Mouse (Mus musculus): ENCODE measurements around the gene Eml1.

DNA sequence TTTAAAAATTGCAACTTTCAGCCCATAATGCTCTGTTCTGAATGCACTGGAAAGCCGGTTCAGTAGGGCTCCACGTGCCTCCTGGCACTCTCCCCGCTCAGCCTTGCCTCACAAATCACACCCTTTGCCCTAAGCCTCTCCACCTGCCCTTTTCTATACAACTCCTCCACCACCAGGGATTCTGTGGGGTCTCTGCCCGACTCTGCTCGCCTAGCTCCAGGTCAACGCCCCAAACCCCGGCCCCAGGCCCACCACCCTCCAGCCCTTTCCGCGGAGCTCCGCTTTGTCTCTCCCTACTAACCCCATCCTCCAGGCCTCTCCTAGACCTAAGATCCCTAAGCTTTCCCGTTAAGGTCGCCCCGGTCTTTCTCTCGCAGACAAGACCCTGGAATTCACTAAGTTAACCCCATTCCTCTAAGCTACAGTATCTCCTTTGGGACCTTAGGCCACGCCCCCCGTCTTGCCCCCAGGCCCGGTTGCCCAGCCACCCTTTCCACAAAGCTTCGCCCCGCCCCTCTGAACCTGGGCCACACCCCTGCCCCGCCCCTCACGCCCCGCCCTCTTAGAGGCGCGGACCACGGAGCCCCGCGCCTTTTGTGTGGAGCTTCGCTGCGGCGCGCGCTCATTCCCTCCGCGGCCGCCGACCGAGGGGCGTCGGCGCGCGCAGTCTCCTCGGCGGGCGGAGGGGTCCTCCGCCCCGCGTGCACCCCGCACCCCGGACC is 183.5 kb downstream of the Eml1 start, which contains the start of gene Evl:
- TF ChIP-seq CTCF (conservative IDR thresholded peaks at IDR 0.05; ENCODE audit: low read length) (no peak), POU5F1 (IDR thresholded peaks at IDR 0.05; ENCODE audit: borderline replicate concordance, low read length) (no peak)
